Mouse (Mus musculus) hindbrain, embryonic 12.5 days (tissue): Measurements from ENCODE around the gene Hspg2. TPM values are rescaled to one million over a fixed set of nuclear protein-coding genes. Genes with fewer than 3 reads are reported as not detected.

Experiments
- ATAC-seq: fragments of 200-750 bp; cut with Nextera tagmentation; 2 replicates; pipeline ENCODE4 v1.8.0; 2017; ENCODE audit warnings: moderate TSS enrichment; ENCODE audit not compliant: low FRiP score
- H3K27ac ChIP-seq: fragments of 300-500 bp; sonication (generic); 2 replicates; pipeline ENCODE4 v1.5.1; 2016; ENCODE audit warnings: mild to moderate bottlenecking
- H3K27me3 ChIP-seq: fragments of 300-500 bp; sonication (generic); 2 replicates; pipeline ENCODE4 v1.6.1; 2016; ENCODE audit warnings: mild to moderate bottlenecking
- H3K36me3 ChIP-seq: fragments of 300-500 bp; sonication (generic); 2 replicates; pipeline ENCODE4 v1.6.1; 2016; ENCODE audit warnings: mild to moderate bottlenecking
- H3K4me1 ChIP-seq: fragments of 300-500 bp; sonication (generic); 2 replicates; pipeline ENCODE4 v1.6.1; 2016
- H3K4me2 ChIP-seq: fragments of 300-500 bp; sonication (generic); replicated peaks from 2 replicates; pipeline ENCODE4 v1.6.1; 2016; ENCODE audit warnings: mild to moderate bottlenecking
- H3K4me3 ChIP-seq: fragments of 300-500 bp; sonication (generic); 2 replicates; pipeline ENCODE4 v1.5.1; 2016; ENCODE audit warnings: mild to moderate bottlenecking
- H3K9ac ChIP-seq: fragments of 300-500 bp; sonication (generic); 2 replicates; pipeline ENCODE4 v1.6.1; 2016; ENCODE audit warnings: mild to moderate bottlenecking, moderate library complexity
- H3K9me3 ChIP-seq: fragments of 300-500 bp; sonication (generic); replicated peaks from 2 replicates; pipeline ENCODE4 v1.6.1; 2016; ENCODE audit warnings: mild to moderate bottlenecking
- WGBS: fragments of 180-500 bp; shearing (Covaris S2); methylation state at CpG from one replicate; pipeline ENCODE4 v1.1.7; 2016; 5-methylcytosine and 5-hydroxymethylcytosine counted together
- polyA plus RNA-seq: library from polyadenylated mRNA; unstranded; fragments of >200 nt; fragmentation: Nextera tagmentation; extraction: Ambion mirVana; gene quantifications from 2 replicates; pipeline ENCODE4 v1.2.1, GENCODE M21; 2016

The Hspg2 gene
- polyA plus RNA-seq, 1 experiment from 2014 or later, result 15.0 TPM

DNA sequence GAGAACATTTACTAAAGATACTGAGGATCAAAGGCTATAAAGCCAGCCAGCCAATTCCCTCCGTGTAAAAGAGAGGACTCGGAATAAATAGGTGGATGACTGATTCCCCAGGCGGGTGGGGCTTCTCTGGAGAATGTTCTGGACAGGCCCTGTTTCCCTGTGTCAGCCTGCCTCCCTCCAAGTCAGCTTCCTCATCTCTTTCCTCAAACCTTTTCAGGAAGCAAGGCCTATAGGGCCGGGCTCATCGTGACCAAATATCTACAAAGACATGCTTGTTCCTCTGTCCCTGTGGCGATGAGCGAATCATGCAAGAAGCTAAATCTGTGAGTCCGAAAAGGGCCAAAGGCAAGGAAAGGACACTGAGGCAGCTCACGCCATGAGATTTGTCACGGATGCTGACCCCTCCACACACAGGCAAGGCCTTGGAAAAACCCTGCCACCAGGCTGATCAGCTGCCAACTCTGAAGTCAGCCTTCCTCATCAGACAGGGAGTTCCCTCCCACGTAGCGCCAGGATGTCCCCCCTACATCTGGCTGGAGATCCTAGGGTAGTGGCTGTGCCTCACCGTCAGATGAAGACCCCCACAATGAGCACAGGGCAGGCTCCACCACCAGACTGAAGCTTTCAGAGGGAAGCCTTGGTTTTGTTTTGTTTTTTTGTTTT is 3.3 kb upstream of the Hspg2 start:
- Histone ChIP-seq H3K36me3 (no peaks in the 10 kb centered on the region), H3K4me3 (no peak overlapping the region), H3K27me3 (0 out of 2 replicates have a peak, but pooled peaks cover 6% of the 10 kb centered on the region), H3K9me3 (no peaks in the 10 kb centered on the region), H3K4me1 (peaks cover 21% of the 10 kb centered on the region), H3K4me2 (no peak overlapping the region), H3K9ac (no peak overlapping the region), H3K27ac (no peak overlapping the region)
- no peak for ATAC-seq
- 70% methylated on average over 13 of the region's 13 CpGs for WGBS

DNA sequence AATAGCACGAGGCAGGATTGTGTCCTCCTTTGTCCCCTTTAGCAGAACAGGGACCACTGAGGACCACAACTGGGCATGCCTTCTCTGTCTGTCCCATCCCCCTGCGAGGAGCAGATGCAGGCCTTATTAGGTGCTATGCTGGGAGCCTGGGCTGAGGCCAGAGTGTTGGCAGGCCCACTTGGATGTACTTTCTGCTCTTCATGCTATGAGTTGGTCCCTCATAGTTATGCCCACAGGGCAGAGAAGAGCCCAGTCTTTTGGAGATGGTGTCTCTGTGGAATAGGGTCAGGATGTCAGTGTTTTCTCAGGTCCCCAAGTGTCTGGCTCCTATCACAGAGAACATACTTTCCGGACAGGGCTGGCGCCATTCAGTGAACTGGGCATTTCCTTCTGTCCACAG is 1.6 kb upstream of the Hspg2 start:
- Histone ChIP-seq H3K4me1 (peaks cover 30% of the 10 kb centered on the region), H3K4me2 (no peak overlapping the region), H3K4me3 (no peak overlapping the region), H3K27me3 (0 out of 2 replicates have a peak, but pooled peaks cover 6% of the 10 kb centered on the region), H3K9me3 (no peaks in the 10 kb centered on the region), H3K27ac (no peak overlapping the region), H3K9ac (no peak overlapping the region), H3K36me3 (no peaks in the 10 kb centered on the region)
- ATAC-seq, result no peak
- WGBS, result 73% methylated on average over 4 of the region's 4 CpGs

DNA sequence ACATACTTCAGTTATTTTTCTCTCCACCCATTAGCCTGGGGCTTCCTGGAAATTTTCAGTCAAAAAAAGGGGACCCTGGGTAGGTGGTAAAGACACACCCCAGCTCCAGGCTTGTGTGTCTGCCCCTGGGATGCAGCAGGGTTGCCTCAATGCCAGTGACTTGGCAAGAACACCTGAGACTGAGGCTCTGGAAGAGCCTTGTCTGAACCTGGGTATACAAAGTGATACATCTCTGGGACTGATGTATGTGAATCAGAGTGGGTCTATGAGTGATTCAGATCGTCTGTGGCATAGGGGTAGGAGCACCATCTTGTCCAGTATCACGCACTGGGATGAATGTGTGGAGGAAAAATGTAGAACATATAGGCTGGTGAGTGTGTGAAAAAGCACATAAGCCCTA is 1.0 kb upstream of the Hspg2 start:
- Histone ChIP-seq H3K9ac (no peak overlapping the region), H3K36me3 (no peaks in the 10 kb centered on the region), H3K27me3 (0 out of 2 replicates have a peak, but pooled peaks cover 6% of the 10 kb centered on the region), H3K9me3 (no peaks in the 10 kb centered on the region), H3K27ac (0 out of 2 replicates have a peak overlapping the region, but pooled peaks have one; percentile 24), H3K4me3 (no peak overlapping the region), H3K4me2 (no peak overlapping the region), H3K4me1 (peaks cover 30% of the 10 kb centered on the region)
- no peak for ATAC-seq
- WGBS, result 91% methylated on average over 2 of the region's 2 CpGs

DNA sequence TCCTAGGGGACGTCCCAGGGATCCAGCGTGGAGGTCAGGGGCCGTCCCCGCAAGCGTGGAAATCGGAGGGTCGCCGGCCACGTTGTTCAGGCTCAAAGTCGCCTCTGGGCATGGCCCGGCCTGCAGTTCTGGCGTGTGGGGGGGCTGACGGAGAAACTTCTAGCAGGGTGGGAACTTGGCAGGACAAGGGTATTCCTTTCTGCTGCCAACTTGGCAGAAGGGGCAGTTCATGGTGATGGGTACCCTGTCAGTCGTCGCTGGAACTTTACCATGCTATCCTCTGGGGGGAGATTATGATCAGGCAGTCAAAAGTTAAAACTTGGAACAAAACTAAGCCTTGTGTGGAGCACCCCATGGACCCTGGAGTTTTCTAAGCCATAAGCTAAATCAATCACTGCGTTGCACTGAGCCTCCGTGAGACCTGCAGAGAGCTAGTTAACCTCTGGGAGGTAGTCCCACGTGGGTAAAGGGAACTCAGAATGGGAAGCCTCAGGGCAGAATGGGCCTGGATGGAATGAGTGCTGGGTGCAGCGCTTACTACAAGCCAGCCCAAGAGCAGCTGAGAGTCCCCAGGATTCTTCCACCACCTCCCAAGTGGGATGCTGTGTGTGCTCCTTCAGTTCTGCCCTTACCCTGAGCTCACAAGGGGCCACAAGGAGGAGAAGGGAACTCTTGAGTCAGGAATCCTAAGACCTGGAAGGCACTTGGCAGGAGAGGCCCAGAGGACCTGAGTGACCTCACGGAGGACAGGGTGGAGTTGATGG is 694 bp downstream of the Hspg2 start:
- ATAC-seq, result peak; percentile 33; the same call in 1 of the 2 replicates
- Histone ChIP-seq H3K27ac (no peak overlapping the region; the same call in 1 of the 2 replicates), H3K4me2 (peak overlapping the region; percentile 93), H3K9ac (peak overlapping the region; percentile 75), H3K9me3 (no peaks in the 10 kb centered on the region), H3K4me3 (peak overlapping the region; percentile 62), H3K36me3 (no peaks in the 10 kb centered on the region), H3K27me3 (0 out of 2 replicates have a peak, but pooled peaks cover 6% of the 10 kb centered on the region), H3K4me1 (peaks cover 38% of the 10 kb centered on the region)
- 6% methylated on average over 20 of the region's 20 CpGs for WGBS

DNA sequence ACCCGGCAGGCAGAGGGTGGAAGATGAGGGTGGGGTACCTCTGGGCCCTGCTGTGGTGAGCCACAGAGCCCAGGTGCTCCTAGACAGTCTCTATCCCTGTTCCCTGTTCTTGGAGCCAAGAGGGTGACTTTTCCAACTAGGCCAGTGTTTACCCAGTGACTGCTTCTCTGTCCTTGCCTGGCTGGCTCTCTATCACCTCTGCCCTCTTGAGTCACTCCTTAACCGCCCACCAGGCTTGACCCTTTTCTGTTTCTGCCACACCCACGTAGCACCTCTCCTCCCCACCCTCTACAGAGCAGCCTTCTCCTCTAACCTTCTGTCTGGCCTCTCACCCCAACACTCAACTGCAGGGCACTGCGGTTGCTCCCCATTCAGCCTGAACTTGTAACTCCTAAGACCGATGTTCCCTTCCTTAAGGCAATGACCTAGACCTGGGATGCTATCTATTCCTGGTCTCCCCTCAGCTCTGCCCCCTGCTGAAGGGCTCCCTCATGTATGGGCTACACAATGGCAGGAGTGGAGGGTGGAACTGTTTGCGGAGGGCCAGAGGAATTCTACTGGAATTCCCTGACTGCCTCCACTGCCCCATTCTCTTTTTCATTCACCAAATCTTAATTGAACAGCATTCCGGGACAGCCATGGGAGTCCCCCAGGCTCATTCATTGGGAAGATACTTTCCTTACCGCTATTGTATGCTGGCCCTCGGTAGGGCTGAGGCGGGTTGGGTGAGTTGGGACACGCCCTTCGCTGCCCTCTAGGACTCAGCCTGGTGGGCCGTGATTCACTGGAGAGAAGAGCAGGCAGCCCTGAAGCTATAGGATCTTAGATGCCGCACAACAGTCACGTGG is 1.5 kb downstream of the Hspg2 start:
- Histone ChIP-seq H3K4me3 (peak overlapping the region; percentile 62), H3K9ac (0 out of 2 replicates have a peak overlapping the region, but pooled peaks have one; percentile 75), H3K9me3 (no peaks in the 10 kb centered on the region), H3K4me1 (peaks cover 38% of the 10 kb centered on the region), H3K27me3 (0 out of 2 replicates have a peak, but pooled peaks cover 6% of the 10 kb centered on the region), H3K4me2 (peak overlapping the region; percentile 93), H3K27ac (no peak overlapping the region), H3K36me3 (no peaks in the 10 kb centered on the region)
- no peak for ATAC-seq
- 35% methylated on average over 15 of the region's 15 CpGs for WGBS

DNA sequence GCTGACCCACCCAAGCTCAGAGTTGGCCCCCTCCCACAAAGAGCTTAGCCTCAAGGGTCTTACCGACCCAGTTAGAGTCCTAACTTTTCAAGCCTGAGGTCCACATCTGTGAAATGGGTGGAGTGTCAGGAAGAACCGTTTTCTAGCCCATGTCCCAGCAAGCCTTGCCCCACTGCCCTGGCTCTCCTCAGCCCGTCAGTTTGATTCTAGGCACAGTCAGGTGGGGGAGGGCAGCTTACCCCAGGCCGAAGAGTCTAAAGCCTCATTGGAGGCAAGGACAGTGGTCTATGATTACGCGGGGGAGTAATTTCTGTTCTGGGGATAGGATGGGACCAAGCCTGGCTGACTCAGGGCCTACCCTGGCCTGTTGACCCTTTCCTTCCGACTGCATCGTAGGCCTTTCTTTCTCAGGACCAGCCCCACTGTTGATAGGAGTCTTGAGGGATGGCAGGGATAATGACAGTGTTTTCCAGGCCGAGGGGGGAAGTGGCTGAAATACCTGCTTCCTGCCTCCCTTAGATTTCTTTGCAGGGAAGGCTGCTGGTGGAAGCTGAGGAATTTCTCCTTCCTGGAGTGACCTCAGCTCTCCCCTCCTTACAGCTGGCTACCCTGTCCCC is 2.2 kb downstream of the Hspg2 start:
- no peak for ATAC-seq
- Histone ChIP-seq H3K4me2 (peak overlapping the region; percentile 93), H3K36me3 (no peaks in the 10 kb centered on the region), H3K27ac (no peak overlapping the region), H3K9ac (no peak overlapping the region), H3K9me3 (no peaks in the 10 kb centered on the region), H3K4me3 (0 out of 2 replicates have a peak overlapping the region, but pooled peaks have one; percentile 62), H3K27me3 (0 out of 2 replicates have a peak, but pooled peaks cover 6% of the 10 kb centered on the region), H3K4me1 (peaks cover 38% of the 10 kb centered on the region)
- 65% methylated on average over 9 of the region's 9 CpGs for WGBS

DNA sequence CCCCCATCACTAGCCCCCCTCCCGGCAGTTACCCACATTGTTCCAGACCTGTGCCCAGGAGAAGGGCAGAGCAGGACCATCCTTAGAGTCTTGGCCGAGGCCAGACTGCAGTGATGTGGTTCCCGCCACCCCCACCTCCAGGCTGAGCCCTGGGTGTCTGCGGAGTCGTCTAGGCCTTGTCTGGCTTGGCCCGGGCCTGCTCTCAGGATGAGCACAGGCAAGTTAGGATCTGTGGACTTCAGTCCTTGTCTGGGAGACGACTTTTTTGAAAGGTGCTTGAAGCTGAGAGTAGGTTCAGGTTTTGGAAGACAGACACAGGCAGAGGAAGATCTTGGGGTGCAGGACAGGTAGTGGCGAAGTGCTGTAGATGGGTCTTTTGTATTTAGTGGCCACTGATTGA is 2.8 kb downstream of the Hspg2 start:
- Histone ChIP-seq H3K4me2 (peak overlapping the region; percentile 93), H3K27ac (peak overlapping the region; percentile 31; the same call in 1 of the 2 replicates), H3K9ac (no peak overlapping the region), H3K4me1 (peaks cover 44% of the 10 kb centered on the region), H3K36me3 (no peaks in the 10 kb centered on the region), H3K4me3 (no peak overlapping the region), H3K9me3 (no peaks in the 10 kb centered on the region), H3K27me3 (0 out of 2 replicates have a peak, but pooled peaks cover 6% of the 10 kb centered on the region)
- ATAC-seq, result no peak
- WGBS, result 72% methylated on average over 8 of the region's 8 CpGs

DNA sequence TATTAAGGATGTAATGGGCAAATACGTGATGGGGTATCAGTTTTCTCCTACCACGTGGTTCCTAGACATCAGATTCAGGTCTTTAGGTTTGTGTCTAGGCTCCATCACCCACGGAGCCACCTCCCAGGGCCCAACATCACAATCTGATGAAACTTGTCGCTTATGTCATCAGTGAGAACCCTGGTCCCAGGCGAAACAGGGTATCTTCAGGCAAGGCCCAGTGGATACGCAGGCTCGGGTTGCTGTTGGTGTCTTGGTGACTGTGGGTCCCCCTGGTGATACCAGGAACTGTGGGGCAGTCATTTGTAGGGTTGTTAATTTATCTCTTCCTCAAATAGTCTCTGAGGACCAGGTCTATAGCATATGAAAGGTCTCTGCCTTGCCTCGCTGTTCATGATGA is 4.7 kb downstream of the Hspg2 start:
- H3K27ac ChIP-seq, result no peak overlapping the region

DNA sequence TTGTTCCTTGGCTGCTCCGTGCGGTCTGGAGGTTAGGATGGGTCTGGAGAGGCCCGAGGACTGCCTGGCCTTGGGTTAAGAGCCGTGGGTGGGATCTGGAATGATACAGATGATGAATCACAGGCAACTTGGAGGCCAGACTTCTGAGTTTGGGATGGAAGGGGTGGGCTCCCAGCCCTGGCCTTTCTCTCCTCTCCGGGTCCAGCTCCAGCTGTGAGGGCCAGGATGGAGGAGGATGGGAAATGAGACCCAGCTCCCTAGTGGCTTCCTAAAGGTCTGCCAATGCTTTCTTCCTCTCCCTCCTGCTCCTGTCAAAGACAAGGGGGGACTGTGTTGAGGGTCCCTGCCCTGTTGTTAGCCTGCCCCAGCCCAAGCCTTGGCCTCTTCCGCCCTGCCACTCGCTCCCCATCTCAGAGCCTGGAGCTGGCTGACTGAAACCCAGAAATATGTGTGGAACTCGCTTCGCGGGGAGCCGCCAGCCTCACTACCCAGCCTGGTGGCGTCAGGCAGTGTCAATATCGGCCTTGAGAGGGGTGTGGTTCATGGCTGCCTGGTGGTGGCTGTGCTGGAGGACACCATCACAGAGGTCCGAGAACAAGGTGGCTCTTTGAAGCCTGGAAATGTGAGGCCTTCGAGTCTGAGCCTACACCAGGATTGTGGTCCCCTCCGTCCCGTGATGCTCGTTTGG is 5.3 kb downstream of the Hspg2 start:
- 71% methylated on average over 18 of the region's 18 CpGs for WGBS
- Histone ChIP-seq H3K27me3 (0 out of 2 replicates have a peak, but pooled peaks cover 6% of the 10 kb centered on the region), H3K36me3 (no peaks in the 10 kb centered on the region), H3K4me1 (peaks cover 54% of the 10 kb centered on the region), H3K9ac (no peak overlapping the region), H3K9me3 (no peaks in the 10 kb centered on the region), H3K27ac (no peak overlapping the region; the same call in 1 of the 2 replicates), H3K4me3 (no peak overlapping the region), H3K4me2 (no peak overlapping the region)
- no peak for ATAC-seq

More for the DNA sequence above, 4.7 kb downstream of the Hspg2 start:
- Histone ChIP-seq H3K4me3 (no peak overlapping the region), H3K4me1 (peaks cover 51% of the 10 kb centered on the region), H3K9ac (no peak overlapping the region), H3K4me2 (no peak overlapping the region), H3K36me3 (no peaks in the 10 kb centered on the region), H3K27me3 (0 out of 2 replicates have a peak, but pooled peaks cover 6% of the 10 kb centered on the region), H3K9me3 (no peaks in the 10 kb centered on the region)
- ATAC-seq, result no peak
- WGBS, result 88% methylated on average over 8 of the region's 8 CpGs

DNA sequence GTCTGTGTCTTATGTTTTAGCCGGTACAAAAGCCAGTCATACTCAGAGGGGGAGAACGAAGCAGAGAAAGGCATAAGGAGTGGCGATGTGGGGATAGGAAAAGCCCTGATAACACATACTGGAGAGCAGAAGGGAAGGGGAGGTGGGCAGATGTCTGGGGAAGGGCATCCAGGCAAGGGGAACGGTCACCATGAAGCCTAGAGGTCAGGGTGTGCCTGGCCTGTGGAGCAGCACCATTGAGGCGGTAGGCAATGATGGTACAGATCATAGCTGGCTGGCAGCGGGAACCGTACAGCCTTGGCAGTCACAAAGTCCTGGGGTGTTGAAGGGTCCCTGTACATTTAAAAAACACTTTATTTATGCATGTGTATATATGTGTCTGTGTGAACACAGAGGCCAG is 6.1 kb downstream of the Hspg2 start:
- Histone ChIP-seq H3K36me3 (no peaks in the 10 kb centered on the region), H3K4me1 (peaks cover 53% of the 10 kb centered on the region), H3K27me3 (0 out of 2 replicates have a peak, but pooled peaks cover 2% of the 10 kb centered on the region), H3K27ac (no peak overlapping the region), H3K4me3 (no peak overlapping the region), H3K4me2 (no peak overlapping the region), H3K9ac (no peak overlapping the region), H3K9me3 (no peaks in the 10 kb centered on the region)
- 93% methylated on average over 7 of the region's 7 CpGs for WGBS
- no peak for ATAC-seq
